Mouse (Mus musculus): ENCODE data around the gene Nt5c2. TPM values are rescaled to one million over a fixed set of nuclear protein-coding genes. Genes with fewer than 3 reads are reported as not detected.

Nt5c2 gene
- total RNA-seq, 1 experiment from 2014 or later = 98.9 TPM

Other genes starting within 250 kb of the Nt5c2 start
- 0.34 and 0.64 TPM in 2 replicates for gene Ina, start 455 bp downstream of the Nt5c2 start, total RNA-seq (2017)
- gene Pcgf6, start 35.8 kb upstream of the Nt5c2 start, total RNA-seq (2017) = 20.9 and 21.6 TPM in 2 replicates
- 17.9 and 28.8 TPM in 2 replicates for gene Taf5, start 52.6 kb upstream of the Nt5c2 start, total RNA-seq (2017)
- 545 and 707 TPM in 2 replicates for gene Usmg5, start 75.5 kb upstream of the Nt5c2 start, total RNA-seq (2017)
- gene Pdcd11, start 75.6 kb upstream of the Nt5c2 start, total RNA-seq (2017) = 28.5 and 37.1 TPM in 2 replicates
- gene Calhm2, start 123.1 kb upstream of the Nt5c2 start, total RNA-seq (2017) = 7.6 and 17.6 TPM in 2 replicates
- gene Calhm1, start 129.1 kb upstream of the Nt5c2 start, total RNA-seq (2017) = not detected in 2 replicates
- not detected in 2 replicates for gene Calhm3, start 142.6 kb upstream of the Nt5c2 start, total RNA-seq (2017)
- gene Neurl1a, start 163.7 kb upstream of the Nt5c2 start, total RNA-seq (2017) = 0.09 TPM in 1 of 2 replicates, not detected in the other

All from common myeloid progenitor, adult 5-6 weeks (primary cell).